In genomic region chr10:59323100-59323487, GRCm38 (mm10) we compare ENCODE assay signal across 8 mouse cellular contexts. TPM values are rescaled to one million over a fixed set of nuclear protein-coding genes. Genes with fewer than 3 reads are reported as not detected.
DNase-seq lines count a peak whose midpoint lies in the region; ATAC-seq lines count a peak whose summit lies in the region.

P4ha1 (plus strand) TSS chr10:59323296.

- peak; percentile 99 for ATAC-seq in hindbrain, embryonic 13.5 days (ENCODE audit: low FRiP score)

- H3K4me3 ChIP-seq in hindbrain, embryonic 13.5 days: peak within 1 kb of the TSS; percentile 81

- H3K27ac ChIP-seq in hindbrain, embryonic 13.5 days: peak within 1 kb of the TSS; percentile 97

- no peaks in the 10 kb centered on the region for H3K36me3 ChIP-seq in hindbrain, embryonic 13.5 days

- peak within 1 kb of the TSS; percentile 89 for H3K4me2 ChIP-seq in hindbrain, embryonic 13.5 days

- H3K4me1 ChIP-seq in hindbrain, embryonic 13.5 days (replicated peaks): peaks cover 22% of the 10 kb centered on the region

- H3K27me3 ChIP-seq in hindbrain, embryonic 13.5 days: no peaks in the 10 kb centered on the region

- under 1% methylated on average over 39 of the region's 39 CpGs for WGBS in hindbrain, embryonic 13.5 days

- H3K9me3 ChIP-seq in hindbrain, embryonic 13.5 days: no peaks in the 10 kb centered on the region

- H3K9ac ChIP-seq in hindbrain, embryonic 13.5 days: peak within 1 kb of the TSS; percentile 91

- DNase-seq in NIH3T3 (ENCODE audit: low read depth): peak; percentile 100
- DNase-seq in cerebellum, postnatal 10 days: peak; percentile 99 to 100
- DNase-seq in frontal cortex, postnatal 14 days (ENCODE audit: low spot score in 2 of 2): peak; percentile 98
- DNase-seq in layer of hippocampus, postnatal 25 days (ENCODE audit: extremely low spot score in 1 of 2, low spot score in 1 of 2): peak; percentile 98
- DNase-seq in lung, postnatal 25 days (ENCODE audit: low spot score): peak; percentile 99
- peak; percentile 99 for DNase-seq in retina, embryonic 14.5 days (ENCODE audit: low spot score)
- DNase-seq in thymus, postnatal 4 days: peak; percentile 99

RNA-seq across cellular contexts. Expression of gene P4ha1, which starts in this region (rescaled TPM):
- polyA plus RNA-seq in hindbrain, embryonic 13.5 days (2015; fragmentation: Nextera tagmentation; extraction: Ambion mirVana): 28.7 and 29.9 TPM in 2 replicates
- 10 to 100 TPM; 41.8 to 47.2 TPM for total RNA-seq in layer of hippocampus, postnatal 25 days (2021)

Comparison
In these comparisons a context has a peak if more than half of its experiments do, and no peak if none do; other contexts are left out.
1. Peak in every context shown above with its lines: DNase-seq, ATAC-seq, H3K4me3 ChIP-seq and H3K27ac ChIP-seq.